Mouse (Mus musculus) embryonic facial prominence, embryonic 10.5 days (tissue): ENCODE data around the gene Plekho1. TPM values are rescaled to one million over a fixed set of nuclear protein-coding genes. Genes with fewer than 3 reads are reported as not detected.
"Not testable (repeated sequence)": the region's sequence is repeated elsewhere in the genome, so short reads cannot be mapped to it uniquely, and the experiment has no call there.

Experiments
- DNase-seq: peaks from one replicate; pipeline ENCODE4 v3.0.0-alpha.2; 2017; ENCODE audit warnings: low spot score
- H3K27ac ChIP-seq: fragments of 300-500 bp; sonication (generic); replicated peaks from 2 replicates; pipeline ENCODE4 v1.5.1; 2016; ENCODE audit warnings: mild to moderate bottlenecking
- H3K27me3 ChIP-seq: fragments of 300-500 bp; sonication (generic); replicated peaks from 2 replicates; pipeline ENCODE4 v1.6.1; 2016; ENCODE audit warnings: low read depth, mild to moderate bottlenecking; ENCODE audit not compliant: poor library complexity, severe bottlenecking
- H3K36me3 ChIP-seq: fragments of 300-500 bp; sonication (generic); replicated peaks from 2 replicates; pipeline ENCODE4 v1.6.1; 2016; ENCODE audit warnings: mild to moderate bottlenecking, moderate library complexity
- H3K4me1 ChIP-seq: fragments of 300-500 bp; sonication (generic); 2 replicates; pipeline ENCODE4 v1.6.1; 2016
- H3K4me3 ChIP-seq: fragments of 300-500 bp; sonication (generic); 2 replicates; pipeline ENCODE4 v1.5.1; 2016; ENCODE audit warnings: mild to moderate bottlenecking, moderate library complexity
- H3K9me3 ChIP-seq: fragments of 300-500 bp; sonication (generic); 2 replicates; pipeline ENCODE4 v1.6.1; 2016; ENCODE audit warnings: mild to moderate bottlenecking
- WGBS: fragments of 180-500 bp; shearing (Covaris S2); methylation state at CpG from one replicate; pipeline ENCODE4 v1.1.7; 2016; 5-methylcytosine and 5-hydroxymethylcytosine counted together
- polyA plus RNA-seq: library from polyadenylated mRNA; unstranded; fragments of >200 nt; fragmentation: Nextera tagmentation; extraction: Ambion mirVana; gene quantifications from 2 replicates; pipeline ENCODE4 v1.2.1, GENCODE M21; 2016

Plekho1 gene
- polyA plus RNA-seq, 1 experiment from 2014 or later, result 73.2 TPM

- not testable (repeated sequence) for H3K4me3 ChIP-seq, H3K36me3 ChIP-seq, H3K27ac ChIP-seq, H3K9me3 ChIP-seq, DNase-seq
- peaks cover 35% of the 10 kb centered on the region for H3K27me3 ChIP-seq
- 65% methylated on average over 7 of the region's 7 CpGs for WGBS
- peaks cover 18% of the 10 kb centered on the region for H3K4me1 ChIP-seq
Observed at GRCm38 (mm10) chr3:95970661-95971060, 25.1 kb downstream of the Plekho1 start.

DNA sequence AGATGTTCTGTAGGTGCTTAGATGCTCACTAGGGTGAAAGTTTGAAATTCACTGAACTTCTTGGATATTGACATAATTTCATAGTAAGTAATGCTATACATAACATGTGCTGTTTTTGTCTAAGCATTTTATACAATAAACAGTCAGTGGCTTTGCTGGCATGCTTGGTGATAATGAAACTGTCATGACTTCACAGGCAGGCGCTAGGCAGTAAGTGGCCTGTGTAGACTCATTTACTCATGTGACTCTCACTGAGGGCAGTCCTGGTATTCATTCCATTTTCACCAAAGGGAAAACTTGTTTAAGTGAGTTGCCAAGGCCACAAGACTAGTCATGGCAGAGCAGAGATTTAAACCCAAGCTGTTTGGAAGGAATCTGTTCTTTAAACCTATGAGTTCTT lies 26.5 kb downstream of the Plekho1 start:
- 88% methylated on average over 1 of the region's 1 CpGs for WGBS
- no peak for DNase-seq
- H3K4me3 ChIP-seq, result no peak overlapping the region
- H3K4me1 ChIP-seq, result peaks cover 18% of the 10 kb centered on the region
- H3K9me3 ChIP-seq, result no peaks in the 10 kb centered on the region
- peaks cover 23% of the 10 kb centered on the region for H3K27me3 ChIP-seq
- H3K27ac ChIP-seq, result no peak overlapping the region
- H3K36me3 ChIP-seq, result no peaks in the 10 kb centered on the region

DNA sequence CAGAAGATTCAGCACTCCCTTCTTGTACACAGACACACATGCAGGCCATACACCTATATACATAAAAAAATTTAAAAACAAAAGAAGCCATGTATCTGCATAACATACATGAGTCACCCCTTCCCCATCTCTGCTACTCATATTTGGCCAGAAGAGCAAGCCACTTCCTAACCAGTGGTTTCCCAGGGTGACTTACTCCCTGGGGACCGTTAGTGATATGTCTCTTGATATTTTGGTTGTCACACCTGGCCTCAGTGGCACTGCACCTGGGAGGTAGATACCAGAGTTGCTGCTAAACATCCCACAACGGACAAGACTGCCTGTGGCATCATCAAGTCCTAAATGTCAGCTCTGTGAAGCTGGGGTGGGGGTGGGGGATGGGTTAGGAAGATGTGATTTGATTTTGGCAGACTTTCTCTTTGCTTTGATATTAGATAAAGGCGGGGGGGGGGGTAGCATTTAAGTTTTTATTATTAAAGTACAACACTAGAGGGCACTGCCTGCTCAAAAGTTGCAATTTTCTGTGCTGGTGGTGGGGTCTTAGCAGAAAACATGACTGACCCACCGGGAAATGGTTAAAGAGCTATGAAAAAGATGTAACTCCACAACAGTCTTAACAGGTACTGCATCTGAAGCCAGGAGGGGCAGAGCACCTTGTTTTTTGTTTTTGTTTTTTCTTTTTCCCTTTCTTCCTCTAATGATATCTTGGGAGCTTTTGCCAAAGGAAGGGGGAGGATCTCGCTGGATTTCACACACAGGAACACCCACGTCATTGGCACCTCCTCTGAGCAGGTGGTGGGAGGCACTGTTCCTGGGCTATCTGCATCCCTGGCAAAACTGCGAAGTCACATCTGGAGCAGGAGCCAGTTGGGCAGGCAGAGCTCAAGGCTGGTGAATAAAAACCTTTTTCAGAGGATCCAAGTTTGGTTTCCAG lies 30.0 kb downstream of the Plekho1 start:
- peak; percentile 36 for DNase-seq

DNA sequence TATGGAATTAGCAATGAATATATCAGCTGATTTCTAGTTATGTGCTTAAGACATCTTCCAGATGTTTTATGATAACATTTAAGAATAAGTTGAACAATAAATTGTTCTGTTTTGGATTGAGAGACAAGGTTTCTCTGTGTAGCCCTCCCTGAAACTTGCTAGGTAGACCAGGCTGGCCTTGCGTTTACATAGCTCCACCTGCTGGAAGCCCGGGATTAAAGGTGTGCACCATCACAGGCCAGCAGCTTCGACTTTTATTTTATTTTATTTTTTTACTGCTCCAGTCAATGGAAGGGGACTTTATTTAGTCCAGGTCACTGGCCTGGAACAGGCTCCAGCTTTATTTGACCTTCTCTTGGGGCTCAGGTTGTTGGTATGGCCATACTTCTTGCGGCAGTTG lies 32.1 kb downstream of the Plekho1 start:
- 44% methylated on average over 4 of the region's 4 CpGs for WGBS
- peak; percentile 24 for DNase-seq
- no peak overlapping the region for H3K4me3 ChIP-seq

More for the DNA sequence above, 30.0 kb downstream of the Plekho1 start:
- Histone ChIP-seq H3K4me3 (0 out of 2 replicates have a peak overlapping the region, but pooled peaks have one; percentile 21), H3K4me1 (peaks cover 12% of the 10 kb centered on the region), H3K27me3 (no peaks in the 10 kb centered on the region), H3K27ac (no peak overlapping the region), H3K9me3 (no peaks in the 10 kb centered on the region), H3K36me3 (no peaks in the 10 kb centered on the region)
- 13% methylated on average over 7 of the region's 7 CpGs for WGBS

DNA sequence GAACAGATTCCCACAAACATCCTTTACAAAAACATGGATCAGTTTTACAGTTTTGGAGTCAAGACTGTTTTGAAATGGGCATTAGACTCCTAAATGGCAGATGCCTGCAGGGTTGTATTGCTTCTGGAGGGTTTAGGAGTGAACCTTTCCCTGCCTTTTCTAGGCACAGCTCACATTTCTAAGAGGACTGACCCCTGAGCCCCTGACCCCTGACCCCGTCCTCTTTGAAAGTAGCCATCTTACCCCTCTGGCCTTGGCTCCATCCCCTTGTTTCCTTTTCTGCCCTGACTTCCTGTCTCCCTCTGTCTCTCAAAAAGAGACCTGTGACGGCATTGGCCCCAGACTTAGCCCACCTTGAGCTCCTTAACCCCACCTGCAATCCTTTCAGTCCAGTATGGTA lies 32.6 kb downstream of the Plekho1 start:
- Histone ChIP-seq H3K4me3 (no peak overlapping the region), H3K9me3 (no peaks in the 10 kb centered on the region), H3K36me3 (no peaks in the 10 kb centered on the region), H3K4me1 (peaks cover 12% of the 10 kb centered on the region), H3K27me3 (no peaks in the 10 kb centered on the region), H3K27ac (peak overlapping the region; percentile 30; the same call in 1 of the 2 replicates)
- no peak for DNase-seq
- WGBS, result 16% methylated on average over 2 of the region's 2 CpGs

More for the DNA sequence above, 32.1 kb downstream of the Plekho1 start:
- no peaks in the 10 kb centered on the region for H3K36me3 ChIP-seq
- H3K9me3 ChIP-seq, result no peaks in the 10 kb centered on the region
- H3K27me3 ChIP-seq, result no peaks in the 10 kb centered on the region
- 0 out of 2 replicates have a peak overlapping the region, but pooled peaks have one; percentile 30 for H3K27ac ChIP-seq
- H3K4me1 ChIP-seq, result peaks cover 12% of the 10 kb centered on the region

- not testable (repeated sequence) for DNase-seq, H3K27ac ChIP-seq, H3K4me3 ChIP-seq, H3K9me3 ChIP-seq, H3K36me3 ChIP-seq, H3K27me3 ChIP-seq
- 81% methylated on average over 8 of the region's 8 CpGs for WGBS
- peaks cover 12% of the 10 kb centered on the region for H3K4me1 ChIP-seq
Observed at GRCm38 (mm10) chr3:95962182-95962581, 33.6 kb downstream of the Plekho1 start.

DNA sequence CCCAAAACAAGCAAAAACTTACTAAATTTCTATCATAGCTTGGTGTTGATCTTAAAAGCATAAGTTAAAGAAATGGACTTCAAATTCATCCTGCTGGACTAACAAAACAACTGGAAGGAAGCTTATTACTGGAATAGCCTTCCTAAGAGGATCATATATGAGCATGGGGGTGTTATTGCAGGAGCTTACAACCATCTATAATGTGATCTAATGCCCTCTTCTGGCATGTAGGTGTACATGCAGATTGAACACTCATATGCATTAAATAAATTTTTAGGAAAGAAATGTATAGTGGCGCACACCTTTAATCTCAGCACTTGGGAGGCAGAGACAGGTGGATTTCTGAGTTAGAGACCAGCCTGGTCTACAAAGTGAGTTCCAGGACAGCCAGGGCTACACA lies 36.0 kb downstream of the Plekho1 start:
- no peaks in the 10 kb centered on the region for H3K27me3 ChIP-seq
- H3K4me3 ChIP-seq, result no peak overlapping the region
- H3K36me3 ChIP-seq, result no peaks in the 10 kb centered on the region
- H3K4me1 ChIP-seq, result peaks cover 8% of the 10 kb centered on the region
- WGBS, result 95% methylated on average over 1 of the region's 1 CpGs
- no peak for DNase-seq
- H3K9me3 ChIP-seq, result no peaks in the 10 kb centered on the region; the same call in 1 of the 2 replicates
- no peak overlapping the region for H3K27ac ChIP-seq

GRCm38 (mm10) chr3:95959082-95959481 lies 36.7 kb downstream of the Plekho1 start:
- Histone ChIP-seq H3K9me3 (no peaks in the 10 kb centered on the region; the same call in 1 of the 2 replicates), H3K27ac (no peak overlapping the region), H3K4me1 (peaks cover 8% of the 10 kb centered on the region), H3K36me3 (no peaks in the 10 kb centered on the region), H3K27me3 (no peaks in the 10 kb centered on the region), H3K4me3 (no peak overlapping the region)
- DNase-seq, result no peak
- WGBS, result 80% methylated on average over 5 of the region's 5 CpGs

- no peak overlapping the region for H3K27ac ChIP-seq
- no peaks in the 10 kb centered on the region for H3K36me3 ChIP-seq
- no peak overlapping the region for H3K4me3 ChIP-seq
- WGBS, result 78% methylated on average over 8 of the region's 8 CpGs
- DNase-seq, result no peak
- peaks cover 3% of the 10 kb centered on the region; the same call in 1 of the 2 replicates for H3K4me1 ChIP-seq
- no peaks in the 10 kb centered on the region for H3K27me3 ChIP-seq
- no peaks in the 10 kb centered on the region; the same call in 1 of the 2 replicates for H3K9me3 ChIP-seq
Observed at GRCm38 (mm10) chr3:95957359-95958148, 38.2 kb downstream of the Plekho1 start.

GRCm38 (mm10) chr3:95955318-95955717 lies 40.5 kb downstream of the Plekho1 start:
- no peaks in the 10 kb centered on the region; the same call in 1 of the 2 replicates for H3K9me3 ChIP-seq
- H3K4me1 ChIP-seq, result peaks cover 5% of the 10 kb centered on the region; the same call in 1 of the 2 replicates
- DNase-seq, result no peak
- 92% methylated on average over 5 of the region's 5 CpGs for WGBS
- no peak overlapping the region for H3K4me3 ChIP-seq
- H3K27me3 ChIP-seq, result no peaks in the 10 kb centered on the region
- no peak overlapping the region for H3K27ac ChIP-seq
- H3K36me3 ChIP-seq, result no peaks in the 10 kb centered on the region

DNA sequence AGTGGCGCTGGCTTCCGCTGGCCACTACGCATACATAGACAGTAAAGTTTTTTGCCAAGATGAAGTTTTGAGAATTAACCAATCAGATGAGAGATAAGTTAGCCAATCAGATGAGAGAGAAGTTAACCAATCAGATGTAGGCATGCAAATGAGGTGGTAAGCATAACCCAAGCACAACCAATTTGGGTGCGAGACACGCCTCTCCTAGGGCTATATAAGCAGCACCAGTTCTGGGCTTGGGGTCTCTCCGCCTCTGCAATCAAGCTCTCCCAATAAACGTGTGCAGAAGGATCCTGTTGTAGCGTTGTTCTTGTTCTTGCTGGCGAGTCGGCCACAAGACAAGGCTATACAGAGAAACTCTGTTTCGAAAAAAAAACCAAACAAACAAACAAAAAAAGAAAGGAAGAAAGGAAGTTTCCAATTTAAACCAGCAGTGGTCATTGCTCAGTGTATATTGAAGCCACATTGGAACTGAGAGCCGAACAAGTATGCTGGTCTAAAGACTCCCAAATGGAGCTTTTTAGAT lies 41.1 kb downstream of the Plekho1 start:
- not testable (repeated sequence) for H3K9me3 ChIP-seq, H3K27me3 ChIP-seq, H3K27ac ChIP-seq, H3K4me1 ChIP-seq, H3K36me3 ChIP-seq, DNase-seq, H3K4me3 ChIP-seq
- 90% methylated on average over 12 of the region's 12 CpGs for WGBS

GRCm38 (mm10) chr3:95953522-95953921 lies 42.3 kb downstream of the Plekho1 start:
- WGBS, result 81% methylated on average over 3 of the region's 3 CpGs
- no peak for DNase-seq
- Histone ChIP-seq H3K27me3 (no peaks in the 10 kb centered on the region), H3K4me1 (peaks cover 5% of the 10 kb centered on the region; the same call in 1 of the 2 replicates), H3K4me3 (no peak overlapping the region), H3K9me3 (no peaks in the 10 kb centered on the region; the same call in 1 of the 2 replicates), H3K27ac (no peak overlapping the region), H3K36me3 (peaks cover 8% of the 10 kb centered on the region)
